Mouse (Mus musculus): ENCODE measurements around the gene Fam174a. TPM values are rescaled to one million over a fixed set of nuclear protein-coding genes. Genes with fewer than 3 reads are reported as not detected.

Fam174a gene
- polyA plus RNA-seq (2012; ENCODE audit: low replicate concordance), result 12.0 and 21.6 TPM in 2 replicates

DNA sequence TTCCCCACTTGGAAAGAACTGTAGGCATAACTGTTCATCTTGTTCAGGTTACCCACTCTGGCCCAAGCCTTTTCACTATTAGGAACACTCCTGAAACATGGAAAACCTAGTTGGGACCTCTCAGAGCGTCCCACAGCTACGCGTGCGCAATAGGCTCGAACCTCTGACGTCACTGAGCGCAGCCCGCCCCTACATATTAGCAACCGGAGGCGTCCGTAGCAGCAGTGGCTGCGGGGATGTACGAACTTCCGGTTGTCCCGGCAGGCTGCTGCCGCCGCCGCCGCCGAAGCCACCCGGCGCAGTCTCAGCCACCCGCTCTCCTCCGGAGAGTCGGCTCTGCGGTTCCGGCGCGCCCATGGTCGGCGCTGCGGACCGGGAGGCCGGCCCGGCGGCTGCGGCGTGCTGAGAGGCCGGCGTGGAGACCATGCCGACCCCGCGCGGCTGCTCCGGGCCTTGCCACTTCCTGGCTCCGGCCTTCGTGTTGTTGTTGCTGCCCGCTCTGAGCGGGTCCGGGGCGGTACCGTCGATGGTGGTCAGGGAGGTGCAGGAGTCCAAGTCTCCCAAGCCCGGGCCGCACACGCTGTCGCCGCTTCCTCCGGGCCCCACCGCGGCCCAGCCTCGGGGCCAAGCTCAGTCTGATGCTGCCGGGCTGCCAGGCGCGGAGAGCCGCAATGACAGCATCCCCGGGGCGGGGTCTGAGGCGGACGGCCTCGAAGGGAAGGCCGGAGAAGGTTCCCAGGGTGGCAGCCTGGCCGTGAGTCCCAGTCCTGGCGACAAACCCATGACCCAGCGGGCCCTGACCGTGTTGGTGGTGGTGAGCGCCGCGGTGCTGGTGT lies at the start of gene Fam174a:
TSS of gene Fam174a (plus strand) at position 231 of the 836 bp plus-strand sequence.

Measured in leukemia stem cell, adult 10-12 weeks (primary cell).